Mouse (Mus musculus): Measurements from ENCODE around the gene Pip5k1c.
A peak's percentile ranks its signal among the peaks of the same experiment; 100 is the strongest.

The Pip5k1c gene

DNA sequence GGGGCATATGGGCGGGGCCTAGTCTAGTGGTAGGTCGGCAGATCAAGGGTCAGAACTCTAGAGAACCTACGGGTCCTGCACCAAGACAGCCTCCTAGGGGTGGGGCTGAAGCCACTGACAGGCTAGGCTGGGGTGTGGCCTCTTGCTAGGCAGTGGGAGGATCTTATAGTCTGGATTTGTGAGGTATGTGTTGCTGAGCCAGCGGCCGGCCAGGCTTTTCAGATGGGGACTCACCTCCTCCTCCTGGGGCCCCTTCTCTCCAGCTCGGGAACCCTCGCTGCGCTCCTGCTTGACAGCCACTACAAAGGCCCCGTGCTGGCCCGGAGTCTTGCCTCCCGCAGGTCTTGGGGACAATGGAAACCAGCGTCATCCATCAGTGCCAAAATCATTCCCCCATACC lies 56.4 kb downstream of the Pip5k1c start:
- DNase-seq (ENCODE audit: low read depth): no peak

DNA sequence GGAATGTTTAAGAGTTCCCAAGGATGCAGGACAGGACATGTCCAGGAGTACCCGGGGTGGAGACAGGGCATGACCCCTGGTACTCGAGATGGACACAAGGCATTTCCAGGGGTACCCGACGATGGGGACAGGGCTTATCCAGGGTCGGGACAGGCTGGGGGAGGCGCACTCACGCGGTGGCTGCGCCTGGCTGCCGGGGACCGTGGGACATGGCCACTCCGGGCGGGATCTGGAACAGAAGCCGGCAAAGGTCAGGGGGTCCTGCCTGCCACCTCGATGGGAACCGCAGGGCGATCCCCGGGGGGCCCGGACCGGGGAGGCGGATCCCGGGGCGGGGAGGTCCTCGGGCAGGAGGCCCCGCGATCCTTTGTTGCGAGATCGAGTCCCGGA lies 57.2 kb downstream of the Pip5k1c start:
- no peak for DNase-seq (ENCODE audit: low read depth)

DNA sequence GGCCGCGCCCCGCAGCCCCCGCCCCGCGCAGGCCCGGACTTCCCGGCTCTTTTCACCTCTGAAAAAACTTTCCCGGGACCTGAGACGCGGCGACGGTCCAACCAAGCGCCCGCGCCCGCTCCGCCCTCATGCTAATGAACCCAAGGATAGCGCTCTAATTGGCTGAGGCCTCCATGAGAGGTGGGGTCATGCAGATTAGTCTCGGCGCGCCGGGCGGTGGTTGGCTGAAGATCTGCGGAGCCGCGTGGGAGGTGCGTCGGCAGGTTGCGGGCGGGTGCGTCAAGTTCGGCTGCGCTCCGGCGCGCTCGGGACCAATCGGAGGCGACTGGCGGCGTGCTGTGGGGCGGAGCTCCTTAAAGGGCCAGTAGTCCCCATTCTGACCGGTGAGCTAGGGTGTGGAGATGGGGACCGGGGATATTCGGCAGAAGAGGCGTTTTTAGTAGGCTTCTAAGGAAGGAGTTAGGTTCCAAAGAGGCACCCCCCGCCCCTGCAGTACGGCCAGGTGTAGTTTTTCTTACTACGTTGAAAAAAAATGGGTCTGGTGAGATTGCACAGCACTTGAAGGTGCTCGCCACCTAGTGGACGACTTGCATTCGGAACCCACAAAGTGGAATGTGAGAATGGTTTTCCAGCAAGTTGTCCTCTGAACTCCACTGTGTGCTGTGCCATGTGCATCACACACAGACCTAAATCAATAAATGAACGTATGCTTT lies 57.7 kb downstream of the Pip5k1c start, which contains the start of gene Hmg20b:
Gene Hmg20b, minus strand, starts transcription at position 130 of the 713 bp plus-strand sequence.
- DNase-seq (ENCODE audit: low read depth): peak; percentile 98

DNA sequence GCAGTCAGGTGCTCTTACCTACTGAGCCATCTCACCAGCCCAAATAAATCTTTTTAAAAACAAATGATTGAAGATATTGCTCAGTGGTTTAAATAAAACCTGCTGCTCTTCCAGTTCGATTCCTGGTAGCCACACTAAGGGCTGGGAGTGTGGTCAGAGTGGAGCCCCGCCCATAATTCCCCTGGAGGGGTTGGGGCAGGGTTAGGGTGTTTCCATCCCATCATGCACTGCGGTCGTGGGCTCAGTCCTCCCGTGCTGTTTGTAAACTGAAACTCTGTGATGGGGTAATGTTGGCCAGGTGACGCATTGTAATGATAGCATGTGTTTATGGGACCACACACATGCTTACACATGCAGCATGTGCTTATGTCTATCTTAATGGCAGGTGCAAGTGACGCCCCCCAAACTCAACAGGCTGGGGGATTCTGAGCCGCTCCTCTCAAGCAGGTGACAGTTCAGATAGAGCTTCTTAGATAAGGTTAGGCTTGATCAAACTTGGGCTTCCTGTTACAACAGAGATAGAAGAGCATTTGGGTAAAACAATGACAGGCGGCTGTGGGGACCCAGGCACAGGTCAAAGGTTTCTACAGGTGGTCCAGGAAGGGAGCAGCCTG lies 59.0 kb downstream of the Pip5k1c start:
- DNase-seq (ENCODE audit: low read depth): no peak

DNA sequence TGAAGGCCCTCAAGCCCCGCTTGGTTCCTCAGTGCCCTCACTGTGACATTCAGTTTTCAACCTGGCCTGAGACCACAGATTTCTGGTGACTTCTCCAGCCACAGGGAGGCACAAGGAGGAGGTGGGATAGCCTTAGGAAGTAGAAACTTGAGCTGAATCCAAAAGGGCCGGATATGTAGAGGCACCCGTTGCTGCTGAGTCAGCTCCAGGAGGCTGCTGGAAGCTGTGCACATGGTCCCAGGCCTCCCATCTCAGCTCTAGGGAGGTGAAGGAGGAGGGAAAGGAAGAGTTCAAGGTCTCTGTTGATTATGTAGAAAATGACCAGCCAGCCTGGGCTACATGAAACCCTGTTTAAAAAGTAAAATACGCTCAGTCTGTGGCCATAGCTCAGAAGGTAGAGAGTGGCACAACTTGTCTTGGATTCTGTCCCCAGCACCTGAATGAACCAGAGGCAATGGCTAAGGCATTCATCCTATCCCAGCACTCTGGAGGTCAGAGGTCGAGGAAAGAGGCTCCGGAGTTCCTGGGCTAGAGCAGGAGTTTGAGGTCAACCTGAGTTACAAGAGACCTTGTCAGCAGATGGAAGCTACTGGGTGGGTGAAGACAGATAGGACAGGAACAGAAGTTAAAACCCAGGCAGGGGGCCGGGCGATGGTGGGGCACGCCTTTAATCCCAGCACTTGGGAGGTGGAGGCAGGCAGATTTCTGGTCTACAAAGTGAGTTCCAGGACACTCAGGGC lies 62.1 kb downstream of the Pip5k1c start:
- no peak for DNase-seq (ENCODE audit: low read depth)

- DNase-seq (ENCODE audit: low read depth): no peak
Measured at GRCm38 (mm10) chr10:81355533-81355932, 62.8 kb downstream of the Pip5k1c start.

DNA sequence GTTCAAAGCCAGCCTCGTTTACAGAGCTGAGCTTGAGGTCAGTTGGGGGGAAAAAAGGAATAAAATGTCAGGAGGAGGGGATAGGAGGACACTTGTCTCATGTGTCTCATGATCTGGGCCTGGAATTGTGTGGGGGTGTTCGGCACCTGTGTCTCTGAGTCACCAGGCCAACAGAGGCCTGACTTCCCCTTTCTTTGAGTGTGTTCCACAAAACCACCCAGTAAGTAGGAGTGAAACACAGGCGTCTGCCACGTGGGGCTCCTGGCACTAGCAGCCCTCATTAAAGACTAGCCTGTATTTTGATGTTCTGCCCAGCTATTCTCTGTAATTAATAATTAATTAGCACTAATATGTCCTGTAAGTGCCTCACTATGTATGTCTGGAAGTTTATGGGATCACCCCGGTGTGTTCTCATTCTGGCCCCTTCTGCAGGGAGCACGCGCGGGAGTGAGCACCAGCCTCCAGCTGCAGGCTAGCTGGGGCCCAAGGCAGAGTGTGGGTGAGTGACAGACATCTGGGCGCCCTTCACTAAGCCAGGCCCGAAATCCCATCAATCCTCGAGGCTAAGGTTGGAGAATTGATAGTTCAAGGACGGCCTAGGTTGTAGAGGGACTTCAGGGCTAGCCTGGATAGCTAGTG lies 63.7 kb downstream of the Pip5k1c start:
- DNase-seq (ENCODE audit: low read depth): no peak

- peak; percentile 51 for DNase-seq (ENCODE audit: low read depth)
Measured at GRCm38 (mm10) chr10:81356991-81357844, 64.5 kb downstream of the Pip5k1c start, which contains the start of gene Mfsd12. Gene Mfsd12 (plus strand): TSS chr10:81357491.

DNA sequence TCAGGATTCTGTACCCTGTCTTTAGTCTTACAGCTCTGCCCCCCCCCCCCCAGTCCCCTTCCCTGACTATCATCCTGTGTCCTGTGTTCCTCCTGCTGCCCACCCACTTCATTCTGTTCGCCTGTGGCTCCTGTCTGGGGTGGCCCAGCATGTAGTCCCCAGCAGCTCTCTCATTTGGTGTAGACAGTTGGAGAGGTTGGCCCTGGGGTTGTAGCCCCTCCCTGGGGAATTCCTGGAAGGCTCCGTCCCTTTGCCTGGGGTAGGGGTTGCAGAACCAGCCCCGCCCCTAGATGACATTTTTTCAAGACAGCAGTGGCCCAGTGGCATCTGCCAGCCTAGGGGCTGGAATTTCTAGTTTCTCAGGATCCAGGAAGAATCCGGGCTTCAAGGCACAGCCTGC lies 65.4 kb downstream of the Pip5k1c start:
- DNase-seq (ENCODE audit: low read depth): no peak

- no peak for DNase-seq (ENCODE audit: low read depth)
Measured at GRCm38 (mm10) chr10:81358841-81359240, 66.1 kb downstream of the Pip5k1c start.

DNA sequence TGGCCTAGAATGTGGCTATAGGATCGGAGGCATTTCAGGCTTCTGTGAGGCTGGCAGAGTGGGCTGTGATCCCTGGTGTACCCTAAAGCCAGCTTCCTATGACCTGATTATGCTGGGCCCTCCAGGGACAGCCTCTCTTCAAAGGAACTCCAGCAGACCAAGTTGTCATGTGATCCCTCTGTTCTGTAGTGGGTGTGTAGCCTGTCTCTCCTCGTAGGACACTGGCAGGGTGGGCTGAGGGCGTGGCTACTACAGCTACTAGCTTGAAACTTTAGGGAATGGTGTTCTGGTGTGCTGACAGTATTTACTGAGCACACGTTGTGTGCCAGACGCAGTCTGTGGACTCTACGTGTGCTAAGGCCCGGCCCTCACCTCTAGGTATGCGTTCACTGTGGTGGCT lies 68.0 kb downstream of the Pip5k1c start:
- DNase-seq (ENCODE audit: low read depth): no peak

DNA sequence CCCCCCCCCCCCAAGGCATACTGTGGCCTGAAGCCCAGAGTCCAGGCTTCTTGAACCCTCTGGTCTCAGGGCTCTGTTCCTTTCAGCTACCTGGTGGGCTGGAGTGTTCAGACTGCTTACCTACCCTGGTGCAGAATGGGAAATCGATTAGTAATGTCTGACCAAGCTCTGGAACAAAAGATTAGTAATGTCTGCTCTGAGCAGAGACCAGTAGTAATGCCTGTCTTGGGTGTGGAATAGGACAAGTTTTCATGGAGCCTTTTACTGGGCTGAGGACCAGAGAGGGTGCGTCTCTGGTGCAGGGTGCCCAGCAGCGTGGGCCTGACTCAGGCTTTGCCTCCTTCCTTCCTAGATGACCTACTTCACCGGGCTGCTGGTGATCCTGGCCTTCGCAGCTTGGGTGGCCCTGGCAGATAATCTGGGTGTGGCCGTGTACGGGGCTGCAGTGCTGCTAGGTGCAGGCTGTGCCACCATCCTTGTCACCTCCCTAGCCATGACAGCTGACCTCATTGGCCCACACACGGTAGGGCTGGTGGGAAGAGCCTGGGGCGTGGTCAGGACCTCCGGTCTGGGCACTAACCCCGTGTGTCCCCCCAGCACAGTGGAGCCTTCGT lies 69.7 kb downstream of the Pip5k1c start:
- DNase-seq (ENCODE audit: low read depth): no peak

GRCm38 (mm10) chr10:81363436-81364346 lies 70.9 kb downstream of the Pip5k1c start:
- DNase-seq (ENCODE audit: low read depth): no peak

DNA sequence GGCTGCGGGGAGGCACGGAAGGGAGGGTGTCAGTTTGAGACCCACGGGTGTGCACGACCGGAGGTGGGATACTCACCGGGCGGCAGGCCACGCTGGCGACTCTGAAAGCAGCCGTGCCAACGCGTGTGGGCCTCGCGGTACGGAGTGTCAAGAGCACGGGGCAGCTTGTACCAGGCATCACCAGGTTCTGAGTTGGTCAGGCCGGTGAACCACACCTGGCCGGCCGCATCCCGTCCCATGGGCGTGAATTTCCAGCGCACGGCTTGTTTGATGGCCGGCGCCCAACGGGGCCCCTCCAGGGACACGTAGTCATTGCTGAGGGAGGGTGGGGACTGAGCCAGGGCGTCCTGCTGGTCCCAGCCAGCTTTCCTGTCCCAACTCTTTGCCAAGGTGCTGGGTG lies 71.9 kb downstream of the Pip5k1c start:
- no peak for DNase-seq (ENCODE audit: low read depth)

DNA sequence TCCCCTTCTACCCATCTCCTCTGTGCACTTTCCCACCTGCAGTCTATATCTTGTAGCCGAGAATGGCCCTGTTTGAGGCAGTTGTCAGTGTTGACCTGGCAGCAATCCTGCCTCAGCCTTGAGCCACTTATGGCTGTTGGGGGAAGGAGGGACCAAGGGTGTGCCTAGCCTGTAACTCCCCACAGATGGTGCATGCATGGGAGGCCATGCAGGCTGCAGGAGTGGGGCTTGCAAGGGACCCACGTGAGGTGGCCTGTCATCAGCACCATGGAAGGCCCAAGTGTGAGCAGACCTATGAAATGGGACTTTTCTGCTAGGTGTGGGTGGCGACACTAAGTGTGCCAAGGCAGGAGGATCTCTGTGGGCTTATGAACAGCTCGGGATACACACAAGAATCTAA lies 72.3 kb downstream of the Pip5k1c start:
- DNase-seq (ENCODE audit: low read depth): no peak

- no peak for DNase-seq (ENCODE audit: low read depth)
Measured at GRCm38 (mm10) chr10:81365672-81366476, 73.1 kb downstream of the Pip5k1c start, which contains the start of gene 4930404N11Rik. Gene 4930404N11Rik (minus strand): TSS chr10:81365816.

DNA sequence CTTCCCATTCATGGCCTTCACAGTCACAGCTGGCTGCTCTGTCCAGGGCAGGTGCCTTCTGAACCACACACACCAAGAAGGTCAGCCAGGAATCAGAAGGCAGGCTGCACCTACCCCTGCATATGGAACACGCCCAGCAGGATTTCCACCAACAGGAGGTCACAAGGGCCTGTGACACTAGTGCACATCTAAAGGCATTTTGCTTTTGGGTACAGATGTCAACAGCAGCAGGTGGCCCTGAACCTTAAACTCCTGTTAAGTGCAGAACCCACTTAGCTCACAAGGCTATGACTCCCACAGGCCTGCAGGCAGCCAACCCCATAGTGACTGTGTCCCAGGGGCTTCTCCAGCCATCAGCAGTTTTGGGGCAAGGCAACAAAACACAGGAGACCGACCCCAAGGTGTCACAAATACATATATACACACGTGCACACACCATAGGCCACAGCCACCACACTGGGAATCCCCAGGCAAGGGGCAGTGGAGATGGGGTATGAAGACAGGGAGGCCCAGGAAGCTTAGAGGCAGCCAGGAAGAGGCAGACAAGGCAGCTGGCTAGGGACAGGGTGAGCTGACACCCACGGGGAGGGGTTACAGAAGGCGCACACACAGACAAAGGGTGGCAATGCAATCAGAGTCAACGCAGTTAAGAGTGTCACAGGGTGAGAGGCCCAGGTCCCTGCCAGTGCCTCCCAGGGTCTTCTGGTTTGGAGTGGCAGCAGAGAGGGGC lies 73.9 kb downstream of the Pip5k1c start:
- DNase-seq (ENCODE audit: low read depth): no peak

GRCm38 (mm10) chr10:81367207-81367495 lies 74.4 kb downstream of the Pip5k1c start:
- DNase-seq (ENCODE audit: low read depth): no peak

Data from fibroblast of lung, adult 2 months (primary cell).